Mouse (Mus musculus) urinary bladder, postnatal 14 days (tissue): ENCODE results near the gene Mrpl51.
A peak's percentile ranks its signal among the peaks of the same experiment; 100 is the strongest.

Experiments used
- DNase-seq: peaks from one replicate; pipeline ENCODE4 v3.0.0; 2021; ENCODE audit warnings: low spot score

The Mrpl51 gene

DNA sequence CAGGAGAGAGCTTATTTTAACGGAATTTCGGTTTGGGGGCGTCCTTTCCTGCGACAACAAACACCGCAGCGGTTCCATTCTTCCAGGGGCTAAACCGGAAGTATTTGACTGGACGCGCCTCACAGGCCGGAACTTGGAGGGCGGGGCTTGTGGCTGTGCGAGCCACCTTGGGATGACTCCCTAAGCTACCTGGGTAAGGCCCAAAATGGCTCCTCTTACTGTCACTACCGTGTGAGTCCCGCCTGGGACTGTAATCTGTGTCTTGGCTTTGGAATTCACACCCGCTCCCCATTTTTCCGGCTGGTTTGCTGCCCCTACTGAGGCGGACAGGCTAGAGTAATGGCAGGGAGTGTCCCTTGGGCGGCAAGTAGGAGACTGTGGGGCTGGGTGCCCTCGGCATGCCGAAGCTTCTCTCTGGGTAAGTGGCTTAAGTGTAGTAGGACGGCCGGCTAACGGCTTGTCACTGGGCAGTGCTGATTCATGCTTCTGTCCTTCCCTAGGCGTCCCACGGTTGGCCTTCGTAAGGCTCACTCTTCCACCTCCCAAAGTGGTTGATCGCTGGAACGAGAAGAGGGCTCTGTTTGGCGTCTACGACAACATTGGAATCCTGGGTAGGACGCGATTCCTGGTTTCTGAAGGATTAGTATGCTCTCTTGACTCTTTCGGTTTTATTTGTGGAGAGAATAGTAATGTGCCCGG lies 564 bp downstream of the Mrpl51 start:
- peak; percentile 94 for DNase-seq

DNA sequence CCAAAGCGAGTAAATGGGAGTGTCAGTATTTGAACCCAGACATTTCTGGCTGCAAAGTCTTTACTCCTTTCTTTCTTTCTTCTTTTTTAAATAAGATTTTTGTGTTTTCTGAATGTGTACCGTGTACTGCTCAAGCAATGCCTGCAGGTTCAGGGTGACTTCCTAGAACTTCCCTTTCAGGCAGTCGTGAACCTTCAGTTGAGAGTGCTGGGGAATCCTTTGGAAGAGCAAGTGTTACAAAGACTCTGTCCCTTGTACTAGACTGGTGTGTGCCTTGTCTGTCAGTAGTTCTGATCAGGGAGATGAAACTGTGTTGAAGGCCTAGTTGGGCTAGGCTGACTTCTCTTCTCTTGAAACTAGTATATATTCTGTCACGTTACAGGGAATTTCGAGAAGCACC lies 1.2 kb downstream of the Mrpl51 start:
- no peak for DNase-seq

DNA sequence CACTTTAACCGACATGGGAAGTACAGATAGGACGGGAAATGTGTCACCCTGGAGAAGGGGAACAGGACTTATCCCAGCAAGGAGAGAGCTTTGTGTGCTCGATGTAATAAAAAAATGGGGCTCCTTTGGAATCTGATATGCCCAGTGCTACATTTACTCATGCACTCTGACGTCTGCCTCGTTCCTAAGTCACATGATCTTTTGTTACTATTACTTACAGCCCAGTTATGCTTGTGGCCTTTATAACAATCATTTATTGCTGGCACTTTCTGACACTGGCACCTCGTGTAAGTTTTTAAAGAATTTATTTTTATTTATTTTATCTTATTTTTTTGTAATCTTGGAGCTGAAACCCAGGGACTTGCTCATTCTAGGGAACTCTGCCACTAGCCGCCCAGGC lies 1.8 kb downstream of the Mrpl51 start:
- DNase-seq = no peak

DNA sequence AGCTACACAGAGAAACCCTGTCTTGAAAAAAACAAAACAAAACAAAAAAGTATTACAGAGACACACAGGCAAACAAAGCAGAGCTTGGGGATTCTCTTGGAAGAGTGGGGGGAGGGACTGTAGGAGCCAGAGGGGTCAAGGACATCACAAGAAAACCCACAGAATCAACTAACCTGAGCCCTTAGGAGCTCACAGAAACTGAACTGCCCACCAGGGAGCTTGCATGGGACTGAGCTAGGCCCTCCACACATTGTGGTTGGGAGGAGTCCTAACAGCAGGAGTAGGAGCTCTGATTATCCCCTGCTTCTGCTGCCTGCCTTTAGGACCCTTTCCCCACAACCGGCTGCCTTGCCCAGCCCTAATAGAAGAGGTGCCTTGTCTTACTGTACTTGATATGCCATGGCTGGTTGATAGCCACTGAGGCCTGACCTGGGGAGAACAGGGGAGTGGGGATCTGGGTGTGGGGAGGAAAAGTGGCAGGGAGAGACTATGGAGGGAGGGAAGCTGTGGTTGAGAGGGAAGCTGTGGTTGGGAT lies 4.0 kb downstream of the Mrpl51 start:
- DNase-seq = no peak

DNA sequence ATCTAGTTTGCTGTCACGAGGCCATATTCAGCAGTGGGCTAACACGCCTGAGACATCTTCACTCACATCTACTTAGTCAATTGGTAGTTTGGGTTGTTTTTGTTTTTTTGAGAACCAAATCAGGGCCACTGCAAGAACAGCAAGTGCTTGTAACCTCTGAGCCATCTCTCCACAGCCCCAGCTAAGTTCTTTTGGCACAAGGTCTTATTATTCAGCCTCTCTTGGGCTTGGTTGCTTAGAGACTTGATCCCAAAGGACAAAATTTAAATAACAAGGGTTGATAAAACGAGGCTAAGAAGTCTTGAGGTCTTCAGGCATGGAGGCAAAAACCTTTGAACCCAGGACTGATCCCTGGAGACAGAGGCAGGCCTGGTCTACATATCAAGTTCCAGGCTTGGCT lies 4.7 kb downstream of the Mrpl51 start:
- DNase-seq = no peak

DNA sequence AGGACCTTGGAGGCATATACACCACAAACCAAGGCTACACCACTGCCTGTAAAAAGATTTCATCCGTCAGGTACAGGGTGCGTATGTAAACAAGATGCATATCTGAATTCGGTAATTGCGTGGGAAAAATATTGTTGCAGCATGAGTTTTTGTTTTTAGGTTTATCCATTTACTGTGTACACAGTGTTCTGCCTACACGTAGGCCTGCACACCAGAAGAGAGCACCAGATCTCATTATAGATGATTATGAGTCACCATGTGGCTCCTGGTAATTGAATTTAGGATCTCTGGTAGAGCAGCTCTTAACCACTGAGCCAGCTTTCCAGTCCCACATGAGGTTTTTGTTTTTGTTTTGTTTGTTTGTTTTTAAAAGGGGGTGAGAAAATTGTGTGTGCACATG lies 5.6 kb downstream of the Mrpl51 start:
- DNase-seq = no peak

DNA sequence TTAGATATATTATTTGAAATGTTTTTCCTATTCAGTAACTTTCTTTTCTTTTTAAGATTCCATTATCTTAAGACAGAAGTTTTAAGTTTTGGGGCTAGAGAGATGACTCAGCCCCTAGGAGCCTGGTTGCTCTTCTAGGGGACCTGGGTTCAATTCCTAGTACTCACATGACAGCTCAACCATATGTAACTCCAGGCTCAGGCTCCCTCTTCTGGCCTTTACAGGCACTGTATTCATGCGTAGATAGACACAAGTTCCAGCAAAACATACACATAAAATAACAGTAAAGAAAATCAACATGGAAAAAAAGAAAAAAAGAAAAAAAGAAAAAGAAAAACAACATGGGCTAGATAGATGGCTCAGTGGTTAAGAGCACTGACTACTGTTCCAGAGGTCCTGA lies 18.8 kb downstream of the Mrpl51 start:
- no peak for DNase-seq

DNA sequence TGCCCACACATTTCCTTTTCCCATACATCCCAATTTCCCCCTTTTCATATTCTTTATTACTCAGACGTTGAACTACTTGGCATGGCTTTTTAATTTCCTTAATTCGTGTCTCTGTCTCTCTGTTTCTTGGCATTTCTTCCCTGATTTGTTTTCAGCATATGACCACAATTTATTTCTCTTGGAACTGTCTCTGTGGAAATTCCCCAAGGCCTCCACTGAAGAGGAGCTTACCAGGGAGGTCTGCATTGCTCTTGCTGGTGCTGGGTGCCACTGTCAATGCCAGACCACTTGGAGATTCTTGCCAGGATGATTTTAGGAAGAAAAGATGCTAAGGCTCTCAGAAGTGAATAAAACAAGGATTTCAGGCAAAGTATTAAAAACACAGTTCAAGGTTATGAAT lies 21.0 kb downstream of the Mrpl51 start:
- DNase-seq = no peak

DNA sequence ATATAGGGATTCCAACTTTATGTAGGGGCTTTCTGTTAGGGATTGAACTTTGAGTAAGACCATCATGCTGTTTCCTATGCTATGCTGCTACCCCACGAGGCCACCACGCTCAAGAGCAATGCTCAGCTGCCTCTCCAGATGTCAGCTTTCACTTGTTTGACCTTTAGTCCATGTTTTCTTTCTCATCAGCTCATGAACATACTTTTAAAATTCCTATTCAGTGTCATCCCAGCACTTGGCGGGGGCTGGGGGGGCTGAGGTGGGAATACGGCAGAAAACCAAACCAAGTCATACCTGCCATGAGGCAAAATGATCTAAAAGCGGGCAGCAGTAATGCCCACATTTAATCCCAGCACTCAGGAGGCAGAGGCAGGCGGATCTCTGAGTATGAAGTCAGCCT lies 21.5 kb downstream of the Mrpl51 start:
- DNase-seq = no peak

DNA sequence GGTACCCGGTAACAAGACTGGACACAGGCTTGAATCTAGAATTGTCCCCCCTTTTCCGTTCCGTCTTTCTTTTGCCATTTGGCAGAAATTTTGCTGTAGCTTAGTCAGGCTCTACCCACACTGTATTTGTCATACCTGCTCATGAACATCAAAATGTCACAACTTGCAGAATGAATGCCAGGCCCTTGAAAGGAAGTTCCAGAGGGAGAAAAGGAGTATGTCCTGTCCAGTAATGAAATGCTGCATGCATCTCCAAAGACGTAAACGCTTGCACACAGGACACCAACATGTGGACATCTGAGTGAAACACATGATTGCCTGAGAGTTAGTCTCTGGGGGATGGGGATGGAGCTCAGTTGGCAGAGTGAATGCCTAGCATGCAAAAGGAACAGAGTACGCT lies 22.1 kb downstream of the Mrpl51 start:
- DNase-seq = no peak

DNA sequence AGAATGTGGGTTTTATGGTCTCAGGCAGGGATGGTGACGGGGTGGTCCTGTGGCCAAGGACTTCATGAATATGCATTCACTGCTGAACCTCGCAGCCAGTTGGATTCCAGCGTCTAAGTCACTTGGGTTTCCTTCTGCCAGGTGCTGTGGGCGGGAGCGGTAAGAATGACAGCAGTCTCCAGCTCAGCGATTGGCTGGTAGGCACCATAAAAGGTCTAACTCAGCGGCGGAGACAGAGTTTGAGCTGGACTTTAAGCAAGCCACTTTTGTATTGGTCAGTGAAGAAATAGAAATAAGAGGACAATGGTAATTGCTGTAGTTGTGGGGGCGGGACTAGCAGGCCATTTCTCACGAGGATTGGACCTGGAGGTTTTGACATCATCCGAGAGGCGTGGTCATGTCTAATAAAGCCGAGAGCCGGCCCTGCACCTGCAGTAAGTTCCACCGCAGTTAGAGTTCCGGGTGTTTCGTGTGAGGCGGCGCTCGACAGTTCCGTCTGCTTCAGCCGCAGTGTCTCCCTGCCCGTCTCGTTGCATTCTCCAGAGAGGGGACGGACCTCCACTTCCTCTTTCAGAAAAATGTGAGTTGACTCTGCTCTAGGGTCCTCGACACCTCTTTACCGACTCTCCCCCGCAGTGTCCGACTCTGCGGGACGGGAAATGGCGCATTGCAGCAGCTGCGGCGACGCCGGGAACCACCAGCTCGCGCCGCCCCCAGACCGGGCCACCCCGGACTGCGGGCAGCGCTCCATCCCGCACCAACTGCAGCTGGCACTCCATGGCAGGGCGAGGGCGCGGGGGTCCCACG lies 23.8 kb downstream of the Mrpl51 start, which contains the start of gene Vamp1:
Gene Vamp1, plus strand, starts transcription at position 404 of the 807 bp plus-strand sequence.
- DNase-seq = peak; percentile 95

DNA sequence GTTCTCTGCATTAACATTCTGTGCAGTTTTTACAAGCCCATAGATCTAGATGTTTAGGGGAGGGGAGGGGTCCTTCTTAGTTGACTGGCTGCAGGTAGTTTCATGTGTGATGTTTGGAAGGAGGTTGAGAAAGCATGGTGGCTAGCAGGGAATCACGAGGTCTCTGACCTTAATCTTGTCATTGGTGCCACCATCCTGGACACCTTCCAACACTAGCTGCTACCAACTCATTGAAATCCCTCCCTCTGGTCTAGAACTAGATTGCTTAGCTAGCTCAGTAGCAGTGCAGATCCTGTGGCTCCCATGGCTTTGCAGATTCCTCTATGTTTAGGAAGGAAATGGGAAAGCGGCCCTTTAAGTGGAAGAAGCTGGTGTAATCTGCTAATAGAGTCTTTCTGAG lies 25.3 kb downstream of the Mrpl51 start:
- no peak for DNase-seq

DNA sequence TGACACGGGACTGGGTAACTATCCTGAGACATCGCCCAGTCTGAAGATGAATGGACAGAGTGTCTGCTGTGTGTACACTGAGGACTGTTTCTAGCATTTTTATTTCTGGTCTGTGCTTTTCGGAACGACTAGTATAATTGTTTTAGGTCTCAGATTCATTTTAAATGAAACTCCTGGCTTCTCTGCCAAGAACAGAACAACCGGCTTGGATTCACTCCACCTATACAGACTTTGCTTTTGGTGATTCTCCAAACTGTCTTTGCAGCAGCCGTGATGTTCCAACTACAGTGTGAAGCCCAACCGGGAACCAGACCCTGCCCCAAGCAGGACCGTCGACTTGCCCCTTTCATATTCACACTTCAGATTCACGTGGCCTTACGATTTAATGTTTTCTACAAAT lies 26.3 kb downstream of the Mrpl51 start:
- DNase-seq = no peak

DNA sequence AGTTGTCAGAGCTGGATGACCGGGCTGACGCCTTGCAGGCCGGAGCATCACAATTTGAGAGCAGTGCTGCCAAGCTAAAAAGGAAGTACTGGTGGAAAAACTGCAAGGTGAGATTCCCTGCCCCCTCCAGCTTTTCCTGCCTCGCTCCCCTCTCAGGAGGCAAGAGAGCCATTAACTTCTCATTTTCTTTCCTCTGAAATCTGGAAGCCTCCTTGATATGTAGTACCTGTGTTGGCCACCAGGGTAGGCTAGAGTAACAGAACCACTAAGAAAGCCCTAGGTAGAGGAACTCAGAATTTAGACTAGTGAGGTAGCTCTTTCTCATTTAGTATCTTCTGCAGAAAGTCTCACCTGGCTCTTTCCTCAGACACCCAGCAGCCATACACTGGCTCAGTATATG lies 27.4 kb downstream of the Mrpl51 start:
- peak; percentile 55 for DNase-seq

DNA sequence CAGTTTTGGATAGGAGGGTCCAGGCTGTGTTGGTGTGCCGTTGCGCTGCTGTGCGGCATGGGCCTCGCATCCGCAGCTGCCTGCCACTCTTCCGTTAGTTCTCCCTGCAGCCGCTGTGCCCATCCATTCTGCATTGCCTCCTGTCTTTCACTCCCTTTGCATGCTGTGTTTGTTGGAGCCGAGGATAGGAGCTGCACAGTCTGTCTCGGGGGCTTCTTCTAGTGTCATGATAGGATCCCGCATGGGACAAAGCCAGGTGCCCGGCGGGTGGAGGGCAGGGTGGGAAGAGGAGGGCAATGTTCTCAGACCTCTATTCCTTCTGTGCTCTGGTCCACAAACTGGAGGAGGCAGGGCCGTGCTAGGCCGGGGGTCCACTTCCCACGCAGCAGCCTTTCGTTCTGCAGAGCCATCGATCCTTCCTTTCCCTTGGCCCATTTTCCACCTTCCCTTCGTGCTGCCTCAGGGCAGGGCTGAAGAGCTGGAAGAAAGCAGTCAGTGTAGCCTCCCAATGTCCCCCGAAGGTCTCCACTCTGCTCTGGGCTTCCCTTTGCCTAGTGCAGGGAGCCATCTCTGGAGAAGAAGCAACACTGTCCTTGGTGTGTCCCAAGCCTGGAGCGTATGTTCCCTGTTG lies 29.6 kb downstream of the Mrpl51 start:
- DNase-seq = no peak

DNA sequence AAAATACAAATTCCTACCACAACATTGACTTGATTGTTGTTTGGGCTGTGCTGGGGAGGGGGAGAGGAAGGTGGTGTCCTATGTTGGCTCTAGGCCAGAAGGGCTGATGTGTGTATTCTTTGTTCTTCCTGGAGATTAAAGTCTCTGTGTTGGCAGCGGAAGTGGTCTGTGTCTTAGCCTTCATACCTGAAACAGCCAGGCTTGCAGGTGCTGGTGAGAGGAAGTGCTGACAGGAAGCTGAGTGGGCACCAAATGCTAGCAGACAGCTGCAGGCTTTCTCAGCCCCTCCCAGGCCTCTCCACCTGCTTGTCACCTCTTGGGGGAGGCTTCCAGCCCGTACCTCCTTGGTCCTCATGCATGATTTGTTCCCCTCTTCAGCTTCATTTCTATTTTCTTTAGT lies 30.5 kb downstream of the Mrpl51 start:
- DNase-seq = no peak

DNA sequence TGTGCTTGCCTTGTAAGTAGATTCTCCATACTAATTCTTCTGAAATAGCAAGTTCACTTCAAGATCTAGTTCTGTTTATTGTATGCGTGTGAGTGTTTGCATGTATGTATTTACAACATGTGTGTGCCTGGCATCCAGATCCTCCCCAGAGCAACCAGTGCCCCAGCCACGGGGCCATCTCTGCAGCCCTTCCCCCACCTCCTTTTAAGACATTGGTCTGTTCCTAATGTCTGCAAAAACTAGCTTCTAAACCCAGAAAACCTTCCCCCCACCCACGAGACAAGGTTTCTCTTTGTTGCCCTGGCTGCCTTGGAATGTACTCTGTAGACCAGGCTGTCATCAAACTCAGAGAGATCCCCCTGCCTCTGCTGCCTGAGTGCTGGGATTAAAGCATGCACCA lies 31.0 kb downstream of the Mrpl51 start:
- DNase-seq = no peak

DNA sequence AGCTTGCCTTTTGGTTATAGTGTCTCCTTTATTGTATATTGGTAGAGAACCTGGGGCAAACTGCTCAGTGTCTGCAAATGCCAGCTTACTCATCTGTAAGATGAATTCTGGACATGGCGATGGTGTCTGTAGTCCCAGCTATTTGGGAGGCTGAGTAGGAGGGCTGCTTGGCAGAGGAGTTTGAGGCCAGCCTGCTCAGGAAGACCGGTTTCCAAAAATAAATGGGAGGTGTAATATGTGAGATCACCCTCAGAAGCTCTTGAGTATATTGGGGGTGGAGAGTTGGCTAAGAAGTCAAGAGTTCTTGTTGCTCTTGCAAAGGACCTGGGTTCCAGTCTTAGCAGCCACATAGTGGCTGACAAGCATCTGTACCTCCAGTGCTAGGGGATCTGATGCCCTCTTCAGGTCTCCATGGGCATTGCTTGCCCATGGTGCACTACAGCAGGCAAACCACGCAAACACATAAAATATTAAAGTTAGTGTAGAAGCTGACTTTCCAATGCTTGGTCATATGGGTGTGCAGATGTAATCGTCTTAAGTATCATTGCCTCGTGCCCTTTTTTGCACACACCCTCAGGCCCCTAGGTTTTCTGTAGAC lies 34.0 kb downstream of the Mrpl51 start:
- no peak for DNase-seq

DNA sequence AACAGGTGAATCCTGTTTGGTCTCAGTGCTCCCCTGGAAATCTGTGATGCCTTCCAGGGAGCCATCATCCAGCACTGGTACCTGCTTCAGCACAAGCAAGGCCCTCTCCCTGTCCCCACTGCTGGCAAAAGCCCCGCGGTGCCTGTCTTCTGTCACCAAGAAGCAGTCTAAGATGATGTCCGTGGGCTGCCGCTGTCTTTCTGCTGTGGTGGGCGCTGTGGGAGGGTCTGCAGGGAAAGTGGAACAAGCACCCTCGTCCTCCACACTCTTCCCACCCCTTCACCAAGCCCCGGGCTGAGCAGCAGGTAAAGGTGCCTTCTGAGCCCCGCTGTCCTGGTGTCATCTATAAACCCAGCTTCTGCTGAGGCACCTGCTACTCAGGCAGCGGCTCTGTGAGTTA lies 39.0 kb downstream of the Mrpl51 start:
- no peak for DNase-seq

DNA sequence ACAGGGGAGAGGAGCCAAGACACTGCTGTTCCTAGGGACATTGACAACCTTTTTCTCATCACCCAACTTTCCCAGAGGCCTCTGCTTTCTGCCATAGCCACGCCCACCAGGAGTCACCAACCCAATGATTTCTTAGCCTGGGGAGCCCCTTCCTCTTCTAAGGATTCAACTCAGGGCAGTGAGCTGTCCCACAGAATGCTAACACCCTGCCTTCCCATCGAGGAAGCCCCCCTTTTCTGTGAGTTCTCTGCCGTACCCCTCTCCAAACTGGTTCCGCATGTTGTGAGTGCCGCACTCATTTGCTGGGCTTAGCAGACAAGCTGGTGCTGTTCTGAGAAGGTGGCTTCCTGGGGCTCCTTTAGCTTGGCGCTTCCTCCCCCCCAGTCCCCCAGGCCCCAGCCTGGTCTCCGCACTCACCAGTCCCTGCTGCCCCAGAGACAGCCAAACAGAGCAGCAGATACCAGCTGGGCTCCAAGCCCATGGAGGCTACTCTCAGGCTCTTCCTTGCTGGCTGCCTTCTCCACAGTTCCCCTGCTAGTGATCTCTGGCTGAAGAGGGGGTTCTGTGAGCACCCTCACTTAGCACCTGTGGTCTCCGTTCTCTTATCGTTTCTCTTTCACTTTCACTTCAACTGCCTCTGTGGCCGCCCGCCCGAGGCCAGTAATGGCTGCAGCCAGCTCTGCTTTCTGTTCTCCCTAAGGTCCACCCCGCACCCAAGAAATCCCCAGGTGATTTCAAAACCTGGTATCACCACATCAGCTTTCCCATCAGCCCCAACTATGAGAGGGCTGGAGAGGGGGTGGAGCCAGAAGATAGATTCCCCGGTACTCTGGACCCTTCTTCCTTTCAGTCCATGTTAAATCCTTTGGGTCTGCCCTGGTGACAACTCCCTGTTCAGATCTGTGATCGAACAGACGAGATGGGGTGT lies 39.8 kb downstream of the Mrpl51 start, which contains the start of gene Tapbpl:
Gene Tapbpl, minus strand, starts transcription at position 744 of the 928 bp plus-strand sequence.
- DNase-seq = peak; percentile 62

DNA sequence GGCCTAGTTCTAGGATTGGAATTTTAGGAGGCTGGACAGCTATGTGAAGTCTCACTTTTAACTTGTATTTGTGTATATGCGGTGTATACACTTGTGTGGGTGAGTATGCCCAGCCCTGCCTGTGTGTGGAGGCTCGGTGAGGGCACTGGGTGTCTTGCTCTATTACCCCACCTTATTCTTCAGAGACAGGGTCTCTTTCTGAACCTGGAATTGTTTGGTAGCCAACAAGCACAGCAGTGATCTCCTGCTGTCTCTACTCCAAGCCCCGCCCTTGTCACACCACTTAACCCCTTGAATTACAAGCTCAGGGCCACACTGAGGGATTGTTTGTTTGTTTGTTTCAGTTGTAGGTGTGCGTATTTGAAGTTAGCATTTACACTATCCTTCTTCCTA lies 40.4 kb downstream of the Mrpl51 start:
- no peak for DNase-seq
